Mouse (Mus musculus) liver, embryonic 13.5 days (tissue): ENCODE measurements around the gene Kcnq2. TPM values are rescaled to one million over a fixed set of nuclear protein-coding genes. Genes with fewer than 3 reads are reported as not detected.

Source experiments
- ATAC-seq: fragments of 200-750 bp; cut with Nextera tagmentation; 2 replicates; pipeline ENCODE4 v1.8.0; 2017; ENCODE audit warnings: low read depth, mild to moderate bottlenecking, moderate number of reproducible peaks, moderate library complexity
- DNase-seq: peaks from one replicate; pipeline ENCODE4 v3.0.0; 2022
- H3K27ac ChIP-seq: fragments of 300-500 bp; sonication (generic); 2 replicates; pipeline ENCODE4 v1.5.1; 2015; ENCODE audit warnings: moderate library complexity, mild to moderate bottlenecking, inconsistent platforms
- H3K27me3 ChIP-seq: fragments of 300-500 bp; sonication (generic); 2 replicates; pipeline ENCODE4 v1.6.1; 2015; ENCODE audit warnings: mild to moderate bottlenecking, inconsistent platforms
- H3K36me3 ChIP-seq: fragments of 300-500 bp; sonication (generic); 2 replicates; pipeline ENCODE4 v1.6.1; 2015; ENCODE audit warnings: mild to moderate bottlenecking, inconsistent platforms
- H3K4me1 ChIP-seq: fragments of 300-500 bp; sonication (generic); replicated peaks from 2 replicates; pipeline ENCODE4 v1.6.1; 2015; ENCODE audit warnings: inconsistent platforms
- H3K4me2 ChIP-seq: fragments of 300-500 bp; sonication (generic); 2 replicates; pipeline ENCODE4 v1.6.1; 2015; ENCODE audit warnings: inconsistent platforms, mild to moderate bottlenecking, moderate library complexity
- H3K4me3 ChIP-seq: fragments of 300-500 bp; sonication (generic); replicated peaks from 2 replicates; pipeline ENCODE4 v1.5.1; 2015; ENCODE audit warnings: mild to moderate bottlenecking, inconsistent platforms
- H3K9ac ChIP-seq: fragments of 300-500 bp; sonication (generic); 2 replicates; pipeline ENCODE4 v1.6.1; 2015; ENCODE audit warnings: mild to moderate bottlenecking, inconsistent platforms
- H3K9me3 ChIP-seq: fragments of 300-500 bp; sonication (generic); replicated peaks from 2 replicates; pipeline ENCODE4 v1.6.1; 2016; ENCODE audit warnings: inconsistent platforms
- WGBS: fragments of 180-500 bp; shearing (Covaris S2); methylation state at CpG from one replicate; pipeline ENCODE4 v1.1.7; 2015; ENCODE audit not compliant: insufficient replicate concordance; 5-methylcytosine and 5-hydroxymethylcytosine counted together
- polyA plus RNA-seq: library from polyadenylated mRNA; unstranded; fragments of >200 nt; fragmentation: Nextera tagmentation; extraction: Ambion mirVana; gene quantifications from 2 replicates; pipeline ENCODE4 v1.2.1, GENCODE M21; 2015

Gene Kcnq2
- polyA plus RNA-seq, 1 experiment from 2014 or later = 0.20 TPM

- Histone ChIP-seq H3K4me2 (no peak overlapping the region), H3K27me3 (peaks cover 8% of the 10 kb centered on the region; the same call in 1 of the 2 replicates)
- no peak for DNase-seq
Measured at GRCm38 (mm10) chr2:181125726-181126455, 9.2 kb downstream of the Kcnq2 start.

GRCm38 (mm10) chr2:181122642-181123041, 12.5 kb downstream of the Kcnq2 start:
- H3K4me1 ChIP-seq = no peaks in the 10 kb centered on the region
- no peak overlapping the region for H3K4me2 ChIP-seq

More at GRCm38 (mm10) chr2:181125726-181126455, 9.2 kb downstream of the Kcnq2 start:
- H3K9ac ChIP-seq = no peak overlapping the region
- ATAC-seq = no peak
- WGBS = 31% methylated on average over 7 of the region's 7 CpGs
- no peak overlapping the region for H3K4me3 ChIP-seq
- no peaks in the 10 kb centered on the region for H3K4me1 ChIP-seq
- no peaks in the 10 kb centered on the region for H3K9me3 ChIP-seq
- no peaks in the 10 kb centered on the region for H3K36me3 ChIP-seq
- no peak overlapping the region for H3K27ac ChIP-seq

DNA sequence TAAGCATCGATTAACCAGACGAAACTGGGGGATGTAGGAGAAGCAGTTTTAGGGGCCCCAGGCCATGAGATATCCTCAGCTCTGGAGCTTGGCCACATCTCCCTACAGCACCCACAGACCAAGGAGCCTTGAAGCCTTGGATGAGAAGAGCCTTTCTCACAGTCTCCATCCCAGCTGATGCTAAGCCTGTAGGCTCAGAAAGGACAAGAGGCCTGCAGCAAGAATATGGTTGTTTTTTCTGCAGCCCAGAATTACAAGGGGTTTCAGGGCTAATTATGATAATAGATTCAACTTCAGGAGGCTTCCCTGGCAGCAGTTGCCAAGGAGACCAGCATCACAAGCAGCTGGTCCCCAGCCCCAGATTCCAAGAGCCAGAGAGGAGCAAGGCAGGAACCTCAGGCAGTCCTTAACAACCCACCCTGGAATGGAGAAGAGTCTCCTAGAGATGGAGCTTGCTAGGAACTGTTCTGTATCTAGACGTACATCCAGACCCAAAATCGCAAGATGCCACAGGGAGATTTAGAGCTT, 14.1 kb downstream of the Kcnq2 start:
- DNase-seq (no peak), ATAC-seq (no peak)
- H3K4me1 ChIP-seq = no peaks in the 10 kb centered on the region
- peaks cover 12% of the 10 kb centered on the region; the same call in 1 of the 2 replicates for H3K27me3 ChIP-seq
- 61% methylated on average over 4 of the region's 4 CpGs for WGBS
- H3K4me3 ChIP-seq = no peak overlapping the region
- no peaks in the 10 kb centered on the region for H3K36me3 ChIP-seq
- no peaks in the 10 kb centered on the region for H3K9me3 ChIP-seq
- no peak overlapping the region for H3K27ac ChIP-seq
- no peak overlapping the region for H3K9ac ChIP-seq
- no peak overlapping the region for H3K4me2 ChIP-seq

More at GRCm38 (mm10) chr2:181122642-181123041, 12.5 kb downstream of the Kcnq2 start:
- Histone ChIP-seq H3K4me3 (no peak overlapping the region), H3K9ac (no peak overlapping the region), H3K36me3 (no peaks in the 10 kb centered on the region), H3K27ac (no peak overlapping the region), H3K27me3 (peaks cover 7% of the 10 kb centered on the region; the same call in 1 of the 2 replicates), H3K9me3 (no peaks in the 10 kb centered on the region)
- DNase-seq = no peak
- no peak for ATAC-seq

GRCm38 (mm10) chr2:181119952-181120351, 15.1 kb downstream of the Kcnq2 start:
- H3K4me1 ChIP-seq = 0 out of 2 replicates have a peak, but pooled peaks cover 4% of the 10 kb centered on the region
- ATAC-seq (no peak), DNase-seq (no peak)
- H3K4me2 ChIP-seq = no peak overlapping the region
- no peaks in the 10 kb centered on the region for H3K36me3 ChIP-seq
- no peak overlapping the region for H3K4me3 ChIP-seq
- no peak overlapping the region for H3K27ac ChIP-seq
- no peaks in the 10 kb centered on the region for H3K9me3 ChIP-seq
- WGBS = 24% methylated on average over 10 of the region's 10 CpGs
- H3K27me3 ChIP-seq = peaks cover 12% of the 10 kb centered on the region; the same call in 1 of the 2 replicates
- H3K9ac ChIP-seq = no peak overlapping the region

- no peak for ATAC-seq
- no peak overlapping the region for H3K4me3 ChIP-seq
- 65% methylated on average over 5 of the region's 5 CpGs for WGBS
Measured at GRCm38 (mm10) chr2:181116436-181116835, 18.7 kb downstream of the Kcnq2 start.

GRCm38 (mm10) chr2:181115367-181115766, 19.7 kb downstream of the Kcnq2 start:
- 39% methylated on average over 3 of the region's 3 CpGs for WGBS
- no peak overlapping the region for H3K4me3 ChIP-seq
- no peaks in the 10 kb centered on the region for H3K9me3 ChIP-seq
- no peaks in the 10 kb centered on the region for H3K36me3 ChIP-seq
- ATAC-seq (peak; percentile 80), DNase-seq (no peak)
- H3K4me1 ChIP-seq = 0 out of 2 replicates have a peak, but pooled peaks cover 4% of the 10 kb centered on the region
- H3K4me2 ChIP-seq = no peak overlapping the region
- H3K27me3 ChIP-seq = peaks cover 8% of the 10 kb centered on the region; the same call in 1 of the 2 replicates
- no peak overlapping the region for H3K9ac ChIP-seq
- H3K27ac ChIP-seq = no peak overlapping the region

More at GRCm38 (mm10) chr2:181116436-181116835, 18.7 kb downstream of the Kcnq2 start:
- no peak overlapping the region for H3K4me2 ChIP-seq
- H3K27me3 ChIP-seq = peaks cover 12% of the 10 kb centered on the region; the same call in 1 of the 2 replicates
- no peaks in the 10 kb centered on the region for H3K36me3 ChIP-seq
- DNase-seq = no peak
- H3K27ac ChIP-seq = no peak overlapping the region
- no peak overlapping the region for H3K9ac ChIP-seq
- 0 out of 2 replicates have a peak, but pooled peaks cover 4% of the 10 kb centered on the region for H3K4me1 ChIP-seq
- no peaks in the 10 kb centered on the region for H3K9me3 ChIP-seq

DNA sequence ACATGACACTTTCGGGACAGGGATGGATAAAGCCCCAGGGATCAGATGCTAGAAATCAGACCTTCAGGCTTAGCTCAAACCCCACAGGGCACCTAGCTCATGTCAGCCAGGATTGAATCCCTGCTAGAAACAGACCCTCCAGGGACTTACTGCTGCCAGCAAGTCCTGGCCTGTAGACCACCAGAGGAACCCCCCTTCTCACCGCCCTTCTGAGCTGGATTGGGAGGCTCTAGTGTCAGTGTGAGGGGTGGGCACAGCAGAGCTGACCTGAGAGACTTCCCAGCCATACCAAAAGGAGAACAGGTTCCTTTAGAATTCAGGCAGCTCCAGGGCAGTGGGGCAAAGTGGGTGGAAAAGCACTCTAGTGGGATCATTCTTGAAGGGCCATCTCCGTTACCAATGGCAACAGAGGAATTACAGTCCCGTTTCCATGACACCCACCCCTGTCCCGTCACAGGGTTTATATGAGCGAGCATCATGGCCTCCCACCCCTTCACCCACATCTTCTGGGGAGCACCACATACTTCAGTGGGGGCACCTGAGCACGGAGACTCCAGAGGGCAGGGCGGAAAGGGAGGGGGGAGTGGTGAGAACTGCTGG, 21.2 kb downstream of the Kcnq2 start:
- no peak for DNase-seq
- H3K36me3 ChIP-seq = no peaks in the 10 kb centered on the region
- no peak overlapping the region for H3K4me3 ChIP-seq
- peaks cover 7% of the 10 kb centered on the region; the same call in 1 of the 2 replicates for H3K27me3 ChIP-seq
- no peak overlapping the region for H3K4me2 ChIP-seq
- H3K27ac ChIP-seq = no peak overlapping the region
- ATAC-seq = no peak
- no peak overlapping the region for H3K9ac ChIP-seq
- H3K4me1 ChIP-seq = 0 out of 2 replicates have a peak, but pooled peaks cover 4% of the 10 kb centered on the region
- 59% methylated on average over 8 of the region's 8 CpGs for WGBS
- H3K9me3 ChIP-seq = no peaks in the 10 kb centered on the region

DNA sequence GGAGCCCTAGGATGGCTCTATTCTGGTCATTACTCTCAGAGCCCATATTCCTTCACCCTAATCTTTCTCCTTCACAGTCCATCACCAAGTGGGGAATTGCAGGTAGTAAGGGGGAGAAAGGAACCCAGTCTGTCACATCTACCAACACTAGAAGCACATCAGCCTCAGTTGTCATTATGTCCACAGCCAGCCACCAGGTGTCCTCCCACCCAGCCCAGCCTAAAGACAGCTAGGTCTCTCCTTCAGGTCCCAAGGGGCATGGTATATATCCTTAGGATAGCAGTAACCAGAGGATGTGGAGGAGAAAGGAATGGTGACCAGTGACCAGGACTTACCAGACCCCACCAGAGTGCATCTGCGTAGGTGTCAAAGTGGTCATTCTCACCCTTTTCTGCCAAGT, 23.4 kb downstream of the Kcnq2 start:
- no peak overlapping the region for H3K9ac ChIP-seq
- no peak overlapping the region for H3K4me3 ChIP-seq
- 36% methylated on average over 1 of the region's 1 CpGs for WGBS
- H3K4me2 ChIP-seq = no peak overlapping the region
- no peaks in the 10 kb centered on the region for H3K36me3 ChIP-seq
- ATAC-seq (no peak), DNase-seq (no peak)
- no peaks in the 10 kb centered on the region for H3K9me3 ChIP-seq
- H3K27me3 ChIP-seq = 0 out of 2 replicates have a peak, but pooled peaks cover 1% of the 10 kb centered on the region
- 0 out of 2 replicates have a peak, but pooled peaks cover 4% of the 10 kb centered on the region for H3K4me1 ChIP-seq
- H3K27ac ChIP-seq = no peak overlapping the region

DNA sequence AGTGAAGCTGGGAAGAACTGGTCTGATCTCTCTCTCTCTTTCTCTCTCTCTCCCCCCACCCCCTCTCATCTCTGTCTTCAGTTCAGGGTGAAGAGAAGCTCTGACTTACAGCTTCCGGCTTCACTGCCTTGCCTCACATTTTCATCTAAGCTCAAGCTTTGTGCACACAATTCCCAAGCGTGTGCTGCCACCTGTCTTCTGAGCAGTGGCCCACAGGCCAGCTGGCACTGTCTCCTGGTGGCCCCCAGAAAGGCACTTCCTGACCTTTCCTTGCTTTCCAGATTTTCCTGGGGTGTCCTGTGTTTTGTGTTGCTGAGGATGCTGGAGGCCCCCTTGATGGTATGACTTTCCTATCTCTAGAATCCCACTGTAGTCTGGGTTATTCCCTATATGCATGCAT, 31.0 kb downstream of the Kcnq2 start:
- no peaks in the 10 kb centered on the region for H3K36me3 ChIP-seq
- ATAC-seq (no peak), DNase-seq (no peak)
- no peak overlapping the region for H3K9ac ChIP-seq
- H3K4me3 ChIP-seq = no peak overlapping the region
- 40% methylated on average over 2 of the region's 2 CpGs for WGBS
- H3K4me2 ChIP-seq = no peak overlapping the region
- no peaks in the 10 kb centered on the region for H3K27me3 ChIP-seq
- H3K27ac ChIP-seq = no peak overlapping the region
- no peaks in the 10 kb centered on the region for H3K9me3 ChIP-seq
- no peaks in the 10 kb centered on the region for H3K4me1 ChIP-seq

GRCm38 (mm10) chr2:181102161-181102560, 32.9 kb downstream of the Kcnq2 start:
- no peak overlapping the region for H3K27ac ChIP-seq
- H3K9me3 ChIP-seq = no peaks in the 10 kb centered on the region
- H3K27me3 ChIP-seq = no peaks in the 10 kb centered on the region
- H3K9ac ChIP-seq = no peak overlapping the region
- ATAC-seq (no peak), DNase-seq (no peak)
- no peak overlapping the region for H3K4me3 ChIP-seq
- no peak overlapping the region for H3K4me2 ChIP-seq
- H3K4me1 ChIP-seq = no peaks in the 10 kb centered on the region
- WGBS = 51% methylated on average over 2 of the region's 2 CpGs
- H3K36me3 ChIP-seq = no peaks in the 10 kb centered on the region

DNA sequence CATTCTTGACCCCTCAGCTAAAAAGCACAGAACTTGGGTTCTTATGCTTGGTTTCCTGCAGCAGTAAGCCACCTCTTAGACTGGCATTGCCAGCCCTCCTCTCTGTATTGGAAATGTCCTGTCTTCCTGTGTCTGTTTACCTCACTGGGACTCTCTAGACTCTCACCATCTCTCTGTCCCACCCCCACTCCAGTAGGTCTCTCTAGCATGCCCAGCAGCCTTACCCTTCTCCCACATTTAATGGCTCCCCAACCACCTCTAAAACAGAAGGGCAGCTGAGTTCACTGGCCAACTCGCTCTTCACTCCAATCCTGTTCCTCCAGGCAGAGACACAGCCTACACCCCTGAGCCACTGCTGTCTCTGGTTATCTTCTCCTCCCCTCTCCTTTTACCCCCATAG, 33.5 kb downstream of the Kcnq2 start:
- no peak overlapping the region for H3K9ac ChIP-seq
- no peak overlapping the region for H3K4me2 ChIP-seq
- H3K36me3 ChIP-seq = no peaks in the 10 kb centered on the region
- peaks cover 4% of the 10 kb centered on the region; the same call in 1 of the 2 replicates for H3K27me3 ChIP-seq
- no peak overlapping the region for H3K4me3 ChIP-seq
- 43% methylated on average over 1 of the region's 1 CpGs for WGBS
- no peak for ATAC-seq
- no peak overlapping the region for H3K27ac ChIP-seq
- no peaks in the 10 kb centered on the region for H3K9me3 ChIP-seq
- DNase-seq = no peak
- no peaks in the 10 kb centered on the region for H3K4me1 ChIP-seq
